Mouse (Mus musculus): Measurements from ENCODE around the gene Serpinb3c. TPM values are rescaled to one million over a fixed set of nuclear protein-coding genes. Genes with fewer than 3 reads are reported as not detected.
"Not testable (repeated sequence)": the region's sequence is repeated elsewhere in the genome, so short reads cannot be mapped to it uniquely, and the experiment has no call there.

Serpinb3c gene
- polyA plus RNA-seq (2016; fragmentation: Nextera tagmentation; extraction: Ambion mirVana) = not detected in 2 replicates

DNA sequence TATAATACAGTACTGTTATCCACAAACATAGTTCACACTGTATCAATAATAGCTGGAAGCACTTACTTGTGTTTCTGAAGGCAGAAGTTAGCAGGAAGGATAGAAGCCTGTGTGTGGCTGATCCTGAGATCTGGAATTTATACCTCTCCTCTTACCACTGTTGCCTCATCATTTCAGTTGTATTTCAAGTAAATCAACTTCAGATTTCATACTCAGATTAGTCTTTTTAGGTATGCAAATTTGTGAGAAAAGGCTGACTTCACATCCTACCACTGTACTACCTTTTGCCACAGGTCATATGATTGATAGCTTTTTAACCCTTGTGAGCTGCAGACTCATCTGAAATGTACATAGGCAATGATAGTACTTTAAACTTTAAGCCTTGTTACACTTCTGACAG is at the start of gene Serpinb3c, which contains the start of gene Serpinb3b:
Gene Serpinb3c (minus strand): TSS at position 111 of the 400 bp plus-strand sequence.
Gene Serpinb3b (minus strand): TSS at position 101 of the 400 bp plus-strand sequence.
- H3K27me3 ChIP-seq (ENCODE audit: low read depth, poor library complexity, severe bottlenecking); H3K27ac ChIP-seq (replicated peaks); H3K36me3 ChIP-seq; H3K4me1 ChIP-seq; H3K9me3 ChIP-seq (replicated peaks); H3K4me3 ChIP-seq; DNase-seq (ENCODE audit: low spot score): not testable (repeated sequence)

DNA sequence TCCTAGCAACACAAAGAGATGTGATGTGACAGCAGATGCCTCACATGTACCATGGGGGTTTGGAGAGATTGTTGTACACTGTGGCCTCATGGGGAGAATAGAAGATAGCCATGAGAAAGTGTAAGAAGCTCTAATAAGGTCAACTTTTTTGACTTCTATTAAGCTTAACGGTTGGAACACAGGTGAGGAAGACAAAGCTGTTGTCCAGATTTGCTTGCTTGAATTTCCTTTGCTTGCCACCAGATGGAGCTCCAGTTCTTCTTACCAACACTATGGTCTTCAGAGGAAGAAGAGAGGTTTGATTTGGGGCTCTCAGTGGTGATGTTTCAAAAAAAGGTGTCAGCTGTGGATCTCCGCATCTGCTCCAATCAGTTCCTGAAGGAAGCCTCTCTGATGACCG is 35.0 kb downstream of the Serpinb3c start:
- not testable (repeated sequence) for H3K4me1 ChIP-seq; H3K9me3 ChIP-seq (replicated peaks); DNase-seq (ENCODE audit: low spot score); H3K36me3 ChIP-seq; H3K4me3 ChIP-seq; H3K27ac ChIP-seq (replicated peaks); H3K27me3 ChIP-seq (ENCODE audit: low read depth, poor library complexity, severe bottlenecking)
- 49% methylated on average over 3 of the region's 3 CpGs for WGBS

Other genes starting within 250 kb of the Serpinb3c start
- not detected in 2 replicates for gene Serpinb3a, start 226.1 kb downstream of the Serpinb3c start, polyA plus RNA-seq (2016; fragmentation: Nextera tagmentation; extraction: Ambion mirVana)
- gene Serpinb3d, start 194.9 kb downstream of the Serpinb3c start, polyA plus RNA-seq (2016; fragmentation: Nextera tagmentation; extraction: Ambion mirVana) = not detected in 2 replicates
- not detected in 2 replicates for gene Serpinb3b, start within 50 bp of the Serpinb3c start, polyA plus RNA-seq (2016; fragmentation: Nextera tagmentation; extraction: Ambion mirVana)
- gene Serpinb11, start 82.8 kb upstream of the Serpinb3c start, polyA plus RNA-seq (2016; fragmentation: Nextera tagmentation; extraction: Ambion mirVana) = not detected in 2 replicates
- gene Serpinb7, start 121.3 kb upstream of the Serpinb3c start, polyA plus RNA-seq (2016; fragmentation: Nextera tagmentation; extraction: Ambion mirVana) = not detected in 2 replicates
- gene Serpinb2, start 233.1 kb upstream of the Serpinb3c start, polyA plus RNA-seq (2016; fragmentation: Nextera tagmentation; extraction: Ambion mirVana) = not detected in 2 replicates